Mouse (Mus musculus) embryo, embryonic 10.5 days (tissue): ENCODE results near the gene Cib1.

Source experiments
- DNase-seq: peaks from one replicate; pipeline ENCODE4 v3.0.0-alpha.2; 2015; ENCODE audit warnings: low spot score

Gene Cib1

DNA sequence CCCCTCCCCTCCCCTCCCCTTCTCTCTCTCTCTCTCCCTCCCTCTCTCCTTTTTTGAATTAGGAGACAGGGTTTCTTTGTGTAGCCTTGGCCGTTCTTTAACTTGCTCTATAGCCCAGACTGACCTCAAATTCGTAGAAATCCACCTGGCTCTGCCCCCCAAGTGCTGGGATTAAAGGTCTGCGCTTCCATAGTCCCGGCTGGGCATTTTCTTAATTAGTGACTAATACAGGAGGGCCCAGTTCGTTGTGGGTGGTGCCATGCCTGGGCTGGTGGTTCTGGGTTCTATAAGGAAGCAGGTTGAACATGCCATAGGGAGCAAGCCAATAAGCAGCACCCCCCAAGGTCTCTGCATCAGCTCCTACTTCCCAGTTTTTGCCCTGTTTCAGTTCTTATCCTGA, 48.6 kb downstream of the Cib1 start:
- no peak for DNase-seq

DNA sequence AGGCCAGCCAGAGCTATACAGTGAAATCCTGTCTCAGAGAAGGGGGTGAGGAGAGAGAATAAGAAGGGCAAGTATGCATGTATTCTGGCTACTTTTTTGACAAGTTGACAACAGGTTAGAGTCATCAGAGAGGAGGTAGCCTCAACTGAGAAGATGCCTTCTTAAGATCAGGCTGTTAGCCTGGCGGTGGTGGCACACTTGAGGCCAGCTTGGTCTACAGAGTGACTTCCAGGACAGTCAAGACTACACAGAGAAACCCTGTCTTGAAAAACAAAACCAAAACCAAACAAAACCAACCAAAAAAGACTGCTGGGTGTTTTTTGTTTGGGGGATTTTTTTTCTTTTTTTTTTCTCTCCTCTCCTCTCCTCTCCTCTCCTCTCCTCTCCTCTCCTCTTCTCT, 49.1 kb downstream of the Cib1 start:
- no peak for DNase-seq

DNA sequence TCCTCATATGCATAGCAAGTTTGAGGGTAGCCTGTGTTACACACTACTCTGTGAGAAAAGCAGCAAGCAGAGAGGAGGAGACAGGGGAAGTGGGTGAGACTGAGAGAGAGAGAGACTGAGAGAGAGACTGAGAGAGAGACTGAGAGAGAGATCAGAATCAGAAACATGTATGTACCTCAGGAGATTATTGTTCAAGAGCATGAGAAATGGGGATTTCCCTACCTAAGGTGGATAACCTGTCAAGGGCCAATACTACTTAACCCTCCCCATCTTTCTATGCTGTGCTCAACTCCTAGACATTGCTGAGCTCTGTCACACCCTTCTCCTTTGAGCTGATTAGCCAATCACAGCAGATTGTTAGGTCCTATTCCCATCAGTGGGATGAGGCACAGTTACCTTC, 50.5 kb downstream of the Cib1 start:
- no peak for DNase-seq

DNA sequence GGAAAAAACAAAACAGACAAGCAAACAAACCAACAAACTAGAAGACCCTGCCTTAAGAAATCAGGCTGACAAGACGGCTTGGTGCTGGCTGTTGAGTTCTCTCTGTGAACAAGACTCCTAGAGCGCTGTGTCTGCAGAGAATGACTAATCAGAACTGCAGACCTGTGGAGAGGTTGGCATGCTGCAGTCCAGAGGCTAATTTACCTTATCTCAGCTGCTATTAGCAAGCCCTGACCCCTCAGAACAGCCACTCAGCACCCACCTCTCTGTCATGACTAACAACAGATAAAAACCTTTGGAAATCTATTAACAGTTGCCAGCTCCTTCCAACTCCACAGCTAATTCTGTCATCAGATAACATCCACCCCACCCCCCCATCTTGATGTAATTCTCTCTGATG, 51.5 kb downstream of the Cib1 start:
- DNase-seq, result no peak

DNA sequence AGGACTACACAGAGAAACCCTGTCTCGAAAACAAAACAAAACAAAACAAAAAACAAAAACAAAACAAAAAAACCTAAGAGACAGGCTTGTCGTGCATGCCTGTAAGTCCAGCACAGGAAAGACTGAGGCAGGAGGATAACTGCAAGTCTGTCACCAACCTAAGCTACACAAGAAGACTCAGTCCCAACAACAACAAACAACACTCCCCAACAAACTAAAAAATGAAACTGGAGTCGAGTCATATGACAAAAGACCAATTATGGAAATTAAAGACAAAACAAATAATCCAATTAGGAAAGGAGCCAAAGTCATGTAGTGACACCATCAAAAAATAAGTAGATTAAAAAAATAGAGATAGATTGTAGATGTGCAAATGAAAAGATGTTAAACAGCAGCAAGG, 52.4 kb downstream of the Cib1 start:
- DNase-seq, result no peak

DNA sequence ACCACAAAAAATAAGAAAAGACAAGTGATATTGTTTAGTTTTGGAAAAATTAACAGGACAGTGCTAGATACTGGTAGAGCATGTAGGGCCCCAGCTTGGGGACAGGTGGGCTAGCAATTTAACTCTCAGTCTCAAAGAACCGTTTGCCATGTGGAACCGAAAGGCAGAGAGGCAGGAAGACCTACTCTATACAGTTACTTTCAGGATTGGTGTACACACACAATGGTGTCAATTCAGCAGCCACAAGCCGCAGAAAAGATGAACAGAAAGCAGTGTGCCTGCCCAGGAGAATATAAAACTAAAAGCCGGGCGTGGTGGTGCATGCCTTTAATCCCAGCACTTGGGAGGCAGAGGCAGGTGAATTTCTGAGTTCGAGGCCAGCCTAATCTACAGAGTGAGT, 52.8 kb downstream of the Cib1 start:
- no peak for DNase-seq

DNA sequence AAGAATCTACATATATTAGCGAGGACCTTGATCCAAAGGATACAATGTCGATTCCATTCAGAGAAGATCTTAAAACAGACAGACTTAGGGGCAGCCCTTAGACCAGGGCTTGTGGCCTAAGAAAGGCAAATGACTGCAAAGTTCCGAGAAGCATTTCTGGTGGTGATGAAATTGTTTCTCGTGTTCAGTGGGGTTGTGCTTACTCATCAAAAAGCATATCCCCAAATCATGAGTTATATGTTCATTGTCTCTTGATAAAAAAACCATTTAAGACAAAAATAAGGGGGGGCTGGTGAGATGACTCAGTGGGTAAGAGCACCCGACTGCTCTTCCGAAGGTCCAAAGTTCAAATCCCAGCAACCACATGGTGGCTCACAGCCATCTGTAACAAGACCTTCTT, 53.3 kb downstream of the Cib1 start:
- DNase-seq, result no peak

DNA sequence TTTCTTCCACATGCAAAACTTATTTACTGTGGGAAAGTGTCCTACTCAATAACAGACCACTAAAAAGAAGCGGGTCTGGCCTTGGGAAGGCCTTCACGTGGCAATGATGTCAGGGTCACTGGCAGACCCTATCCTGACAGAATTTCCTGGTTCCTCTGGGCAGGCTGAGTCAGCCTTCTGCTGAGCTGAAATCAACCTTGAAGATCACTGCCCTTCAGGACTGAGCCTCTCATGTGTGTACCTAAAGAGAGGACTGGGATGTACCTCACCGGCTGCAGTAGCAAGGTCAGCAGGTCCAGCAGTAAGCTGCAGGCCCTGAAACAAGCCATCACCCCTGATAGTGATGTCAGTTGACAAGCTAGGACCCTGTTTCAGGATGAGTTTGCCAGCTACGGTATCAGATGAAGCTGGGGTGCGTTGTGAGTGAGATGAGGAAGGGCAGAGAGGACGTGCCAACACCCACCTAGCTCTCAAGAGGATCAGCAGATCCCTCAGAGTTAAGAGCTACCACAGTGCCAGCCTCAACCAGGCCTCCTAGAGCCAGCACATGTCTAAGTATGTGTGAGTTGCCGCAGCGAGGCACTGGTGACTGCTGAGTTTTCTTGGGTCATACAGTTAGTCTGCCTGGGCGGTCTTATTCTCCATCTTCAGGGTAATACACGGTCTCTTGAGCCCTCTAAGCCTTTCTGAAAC, 54.4 kb downstream of the Cib1 start:
- no peak for DNase-seq

DNA sequence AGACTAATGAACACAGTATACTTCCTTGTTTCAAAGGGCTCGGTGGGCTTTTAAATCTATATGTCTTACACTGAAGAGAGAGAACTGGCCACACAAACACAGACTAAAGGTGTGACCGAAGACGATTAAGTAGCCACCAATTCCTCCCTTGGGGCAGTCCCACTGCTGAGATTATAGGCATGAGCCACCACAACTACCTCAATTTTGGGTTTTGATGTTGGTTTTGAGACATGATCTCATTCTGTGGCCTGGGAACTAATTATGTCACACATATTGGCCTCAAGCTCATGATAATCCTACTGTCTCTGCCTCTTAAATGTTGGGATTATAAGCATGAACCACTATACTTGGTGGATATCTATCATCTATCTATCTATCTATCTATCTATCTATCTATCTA, 55.2 kb downstream of the Cib1 start:
- no peak for DNase-seq
